Mouse (Mus musculus) heart, adult 2 months (tissue): Measurements from ENCODE around the gene Parp1. TPM values are rescaled to one million over a fixed set of nuclear protein-coding genes. Genes with fewer than 3 reads are reported as not detected.

Experiments
- DNase-seq, 2 experiments: peaks; one replicate each; pipeline ENCODE4 v3.0.0; 2021
- H3K27ac ChIP-seq: fragments of 200-600 bp; 2 replicates; pipeline ENCODE4 v1.8.1; 2022
- H3K27me3 ChIP-seq: fragments of 200-500 bp; 2 replicates; pipeline ENCODE4 v1.6.1; 2012; ENCODE audit warnings: mild to moderate bottlenecking, low read length, inconsistent platforms, mixed read lengths; ENCODE audit not compliant: control insufficient read depth, insufficient read depth
- H3K36me3 ChIP-seq: fragments of 200-500 bp; 2 replicates; pipeline ENCODE4 v1.6.1; 2012; ENCODE audit warnings: low read length, inconsistent platforms; ENCODE audit not compliant: control insufficient read depth, insufficient read depth
- H3K4me1 ChIP-seq: fragments of 200-500 bp; 2 replicates; pipeline ENCODE4 v1.6.1; 2011; ENCODE audit warnings: low read length; ENCODE audit not compliant: control insufficient read depth, insufficient read depth
- H3K4me3 ChIP-seq: fragments of 200-600 bp; 2 replicates; pipeline ENCODE4 v1.8.1; 2022
- H3K79me2 ChIP-seq: fragments of 200-500 bp; replicated peaks from 2 replicates; pipeline ENCODE4 v1.6.1; 2012; ENCODE audit warnings: mild to moderate bottlenecking, inconsistent platforms, low read length, moderate library complexity, mixed read lengths; ENCODE audit not compliant: control insufficient read depth, insufficient read depth
- H3K9ac ChIP-seq: fragments of 200-500 bp; 2 replicates; pipeline ENCODE4 v1.6.1; 2012; ENCODE audit warnings: low read depth, mild to moderate bottlenecking, control low read depth, inconsistent platforms, low read length, mixed read lengths
- CTCF ChIP-seq: fragments of 200-600 bp; IDR thresholded peaks from 2 replicates; pipeline ENCODE4 v1.8.1; 2022; ENCODE audit warnings: antibody characterized with exemption, mild to moderate bottlenecking, moderate library complexity
- EP300 ChIP-seq: fragments of 200-500 bp; IDR thresholded peaks from 2 replicates; pipeline ENCODE4 v1.6.1; 2011; ENCODE audit warnings: low read depth, low read length, control low read depth; ENCODE audit not compliant: insufficient read depth
- POLR2A ChIP-seq: fragments of 200-500 bp; IDR thresholded peaks from 2 replicates; pipeline ENCODE4 v1.6.1; 2011; ENCODE audit warnings: mild to moderate bottlenecking, low read depth, low read length, control low read depth; ENCODE audit not compliant: insufficient read depth
- WGBS: fragments of 180-500 bp; shearing (Covaris S2); methylation state at CpG from one replicate; pipeline ENCODE4 v1.1.7; 2018; 5-methylcytosine and 5-hydroxymethylcytosine counted together
- intact Hi-C: fragments of 180-260 bp; cut with DNase I; formaldehyde crosslinking; loops from one replicate; pipeline ENCODE4 v1.15.1; 2025
- polyA plus RNA-seq: library from polyadenylated mRNA; depleted of rRNA; stranded (reverse); fragments of >200 nt; gene quantifications from 2 replicates; pipeline ENCODE4 v1.2.3, GENCODE M21; 2012
- total RNA-seq, 2 experiments: library from RNA; stranded (reverse); gene quantifications; 2 replicates each; pipeline ENCODE4 v1.2.3; 2021

Gene Parp1
- total and polyA plus RNA-seq, 3 experiments, result 19.5 to 60.2 (median 56.9) TPM

GRCm38 (mm10) chr1:180556899-180557298, 11.8 kb upstream of the Parp1 start:
- Histone ChIP-seq H3K4me3 (no peak overlapping the region), H3K79me2 (no peaks in the 10 kb centered on the region), H3K9ac (no peak overlapping the region), H3K36me3 (no peaks in the 10 kb centered on the region), H3K4me1 (no peaks in the 10 kb centered on the region), H3K27me3 (no peaks in the 10 kb centered on the region), H3K27ac (no peak overlapping the region)
- DNase-seq, result no peak
- TF ChIP-seq CTCF, result no peak
- no peak for TF ChIP-seq EP300
- TF ChIP-seq POLR2A, result no peak
- 72% methylated on average over 5 of the region's 5 CpGs for WGBS
- intact Hi-C loops, result no loop called here

- WGBS, result 82% methylated on average over 8 of the region's 8 CpGs
- H3K36me3 ChIP-seq, result no peaks in the 10 kb centered on the region
- H3K27me3 ChIP-seq, result no peaks in the 10 kb centered on the region
- DNase-seq, result no peak
- H3K9ac ChIP-seq, result no peak overlapping the region
- H3K4me1 ChIP-seq, result no peaks in the 10 kb centered on the region
- no peak overlapping the region for H3K4me3 ChIP-seq
- no peak overlapping the region for H3K27ac ChIP-seq
- intact Hi-C loops, result no loop called here
- H3K79me2 ChIP-seq, result no peaks in the 10 kb centered on the region
- TF ChIP-seq POLR2A (no peak), CTCF (no peak), EP300 (no peak)
These were observed 9.3 kb upstream of the Parp1 start for GRCm38 (mm10) chr1:180559454-180559853.

GRCm38 (mm10) chr1:180561187-180561586, 7.5 kb upstream of the Parp1 start:
- Histone ChIP-seq H3K79me2 (no peaks in the 10 kb centered on the region), H3K27me3 (no peaks in the 10 kb centered on the region), H3K4me3 (no peak overlapping the region), H3K9ac (no peak overlapping the region), H3K4me1 (no peaks in the 10 kb centered on the region), H3K36me3 (no peaks in the 10 kb centered on the region), H3K27ac (no peak overlapping the region)
- TF ChIP-seq EP300, result no peak
- no peak for TF ChIP-seq CTCF
- TF ChIP-seq POLR2A, result no peak
- DNase-seq, result no peak
- 30% methylated on average over 3 of the region's 3 CpGs for WGBS
- intact Hi-C loops, result no loop called here

- WGBS, result 81% methylated on average over 5 of the region's 5 CpGs
- H3K79me2 ChIP-seq, result no peaks in the 10 kb centered on the region
- no peak for DNase-seq
- H3K36me3 ChIP-seq, result no peaks in the 10 kb centered on the region
- TF ChIP-seq CTCF (no peak), EP300 (no peak), POLR2A (no peak)
- peaks cover 5% of the 10 kb centered on the region for H3K4me1 ChIP-seq
- H3K27ac ChIP-seq, result no peak overlapping the region
- H3K27me3 ChIP-seq, result no peaks in the 10 kb centered on the region
- H3K9ac ChIP-seq, result no peak overlapping the region
- intact Hi-C loops, result loop anchor here (5.0 kb wide), 2 partner anchors 77 to 308 kb away; partner anchors contain the start of gene Lin9
- no peak overlapping the region for H3K4me3 ChIP-seq
These were observed 3.8 kb upstream of the Parp1 start for GRCm38 (mm10) chr1:180564885-180565284.

GRCm38 (mm10) chr1:180567761-180568160, 963 bp upstream of the Parp1 start:
- no peaks in the 10 kb centered on the region for H3K36me3 ChIP-seq
- H3K4me1 ChIP-seq, result peaks cover 8% of the 10 kb centered on the region
- DNase-seq, result no peak
- H3K27ac ChIP-seq, result no peak overlapping the region
- no peak overlapping the region for H3K4me3 ChIP-seq
- intact Hi-C loops, result loop anchor here (5.0 kb wide), 2 partner anchors 75 to 310 kb away; partner anchors contain the start of gene Lin9
- H3K79me2 ChIP-seq, result peaks cover 4% of the 10 kb centered on the region; the same call in 1 of the 2 replicates
- WGBS, result 85% methylated on average over 4 of the region's 4 CpGs
- no peak overlapping the region for H3K9ac ChIP-seq
- H3K27me3 ChIP-seq, result no peaks in the 10 kb centered on the region
- TF ChIP-seq POLR2A (no peak), CTCF (no peak), EP300 (no peak)

GRCm38 (mm10) chr1:180568248-180568647, 476 bp upstream of the Parp1 start:
- 43% methylated on average over 7 of the region's 7 CpGs for WGBS
- Histone ChIP-seq H3K27me3 (no peaks in the 10 kb centered on the region), H3K4me3 (peak overlapping the region; percentile 86), H3K79me2 (peaks cover 4% of the 10 kb centered on the region; the same call in 1 of the 2 replicates), H3K36me3 (no peaks in the 10 kb centered on the region), H3K27ac (peak overlapping the region; percentile 70), H3K4me1 (peaks cover 9% of the 10 kb centered on the region), H3K9ac (peak overlapping the region; percentile 23; the same call in 1 of the 2 replicates)
- no peak for TF ChIP-seq CTCF
- no peak for TF ChIP-seq EP300
- DNase-seq, result no peak
- intact Hi-C loops, result loop anchor here (5.0 kb wide), 2 partner anchors 74 to 311 kb away; partner anchors contain the start of gene Lin9
